Mouse (Mus musculus) heart, adult 11 months (tissue): ENCODE measurements around the gene Homer3.

Experiments used
- DNase-seq: peaks from one replicate; pipeline ENCODE4 v3.0.0; 2022

Gene Homer3

DNA sequence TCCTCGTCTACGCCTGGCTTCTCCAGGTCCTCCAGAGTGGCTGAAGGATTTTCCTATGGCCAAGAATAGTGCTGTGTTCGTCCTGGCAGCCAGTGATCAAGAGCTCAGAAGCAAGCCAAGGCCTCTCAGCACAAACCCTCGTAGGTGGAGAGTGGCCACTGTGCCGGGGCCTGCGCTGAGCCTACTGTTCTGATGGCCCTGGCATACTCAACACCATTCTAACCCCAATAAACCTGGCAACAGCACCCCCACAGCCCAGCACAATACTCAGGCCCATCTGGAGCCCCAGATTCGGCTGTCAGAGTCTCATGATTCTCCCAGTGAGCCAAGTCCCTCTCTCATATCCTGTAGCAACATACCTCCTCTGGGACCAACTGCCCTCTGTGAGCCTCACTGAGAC, 58.0 kb downstream of the Homer3 start:
- no peak for DNase-seq

DNA sequence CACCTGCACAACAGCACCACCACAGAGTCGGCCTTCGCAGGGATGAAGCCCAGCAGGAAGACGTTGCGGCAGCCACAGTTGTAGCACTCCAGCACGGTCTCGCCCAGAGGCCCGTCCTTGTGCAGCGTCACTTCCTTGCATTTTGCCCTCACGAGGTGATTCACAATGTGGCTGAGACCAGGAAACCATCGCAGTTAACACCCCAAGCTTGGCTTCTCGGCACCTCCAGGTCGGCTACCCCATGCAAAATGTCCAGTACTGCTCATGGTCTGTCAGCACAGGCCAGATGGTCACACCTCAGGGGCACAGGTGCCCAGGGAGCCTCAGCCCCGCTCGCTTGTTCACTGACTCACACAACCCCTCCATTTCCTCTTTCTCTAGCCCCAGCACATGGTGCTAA, 59.4 kb downstream of the Homer3 start:
- DNase-seq: no peak

DNA sequence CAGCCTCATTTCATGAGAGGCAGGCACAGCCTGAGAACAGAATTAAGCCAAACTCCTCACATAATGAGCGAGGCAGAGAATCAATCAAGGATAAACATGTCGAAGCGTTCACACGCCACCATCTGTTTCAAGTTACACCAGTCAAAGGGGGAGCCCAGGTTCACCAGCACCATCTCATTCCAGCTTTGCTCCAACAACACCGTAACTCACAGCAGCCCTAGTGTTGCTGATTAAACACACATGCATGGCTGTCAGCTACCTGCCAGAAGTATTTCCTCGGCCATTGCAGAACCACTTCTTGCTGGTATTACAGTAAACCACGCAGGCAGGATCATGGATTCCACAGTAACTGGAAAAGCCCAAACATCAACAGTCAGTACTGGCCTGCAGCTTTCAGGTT, 60.4 kb downstream of the Homer3 start:
- no peak for DNase-seq

DNA sequence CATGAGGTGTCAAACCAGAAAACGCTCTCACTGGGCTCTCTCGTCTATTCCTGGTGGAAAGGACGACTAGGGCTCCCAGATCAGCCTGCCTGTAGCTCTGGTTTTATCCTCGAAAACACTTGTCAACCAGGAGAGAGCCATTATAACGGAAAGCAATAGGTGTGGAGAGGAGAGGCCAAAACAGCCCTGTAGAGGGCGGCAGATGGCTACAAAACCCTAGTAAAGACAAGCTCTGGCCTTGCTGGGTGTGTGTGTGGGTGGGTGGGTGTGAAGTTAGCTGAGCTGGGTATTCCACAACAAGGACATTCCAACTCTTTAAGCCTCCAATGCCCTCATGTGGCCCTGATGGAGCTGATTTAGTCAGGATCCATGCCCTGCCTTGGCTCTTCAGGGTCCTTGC, 61.1 kb downstream of the Homer3 start:
- no peak for DNase-seq
